Mouse (Mus musculus) layer of hippocampus, adult 9-10 months (tissue): Measurements from ENCODE around the gene Abca2.

ENCODE experiments used
- DNase-seq: peaks from one replicate; pipeline ENCODE4 v3.0.0; 2022; ENCODE audit warnings: low spot score

Abca2 gene

DNA sequence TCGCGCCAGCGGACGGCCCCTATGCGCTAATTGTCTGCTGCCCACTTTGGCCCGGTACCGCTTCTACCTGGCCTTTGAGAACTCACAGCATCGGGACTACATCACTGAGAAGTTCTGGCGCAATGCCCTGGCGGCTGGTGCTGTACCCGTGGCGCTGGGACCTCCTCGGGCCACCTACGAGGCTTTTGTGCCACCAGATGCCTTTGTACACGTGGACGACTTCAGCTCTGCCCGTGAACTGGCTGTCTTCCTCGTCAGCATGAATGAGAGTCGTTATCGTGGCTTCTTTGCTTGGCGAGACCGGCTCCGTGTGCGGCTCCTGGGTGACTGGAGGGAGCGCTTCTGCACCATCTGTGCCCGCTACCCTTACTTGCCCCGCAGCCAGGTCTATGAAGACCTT lies 3.0 kb upstream of the Abca2 start:
- no peak for DNase-seq

DNA sequence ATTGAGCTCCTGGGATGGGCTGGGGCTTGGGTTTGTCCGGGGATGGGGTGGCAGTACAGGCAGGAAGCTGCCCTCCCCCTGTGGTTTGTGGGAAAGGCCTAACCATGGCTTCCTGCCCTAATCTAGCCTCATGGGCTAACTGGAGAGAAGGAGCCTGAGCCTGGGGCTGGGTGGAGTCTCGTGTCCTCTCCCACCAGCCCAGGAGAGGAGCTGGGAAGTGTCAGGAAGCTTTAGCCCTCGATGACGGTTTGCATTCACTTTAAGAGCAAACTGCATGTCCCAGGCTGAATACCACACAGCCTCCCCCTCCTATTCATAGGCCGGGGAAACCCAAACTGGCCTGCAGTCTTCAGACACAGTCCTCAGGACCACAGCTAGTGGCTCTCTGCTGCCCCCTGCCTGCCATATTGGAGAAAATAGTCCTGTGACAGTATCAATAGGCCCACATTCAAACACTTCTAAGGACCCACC lies 1.7 kb upstream of the Abca2 start:
- DNase-seq = peak; percentile 33

DNA sequence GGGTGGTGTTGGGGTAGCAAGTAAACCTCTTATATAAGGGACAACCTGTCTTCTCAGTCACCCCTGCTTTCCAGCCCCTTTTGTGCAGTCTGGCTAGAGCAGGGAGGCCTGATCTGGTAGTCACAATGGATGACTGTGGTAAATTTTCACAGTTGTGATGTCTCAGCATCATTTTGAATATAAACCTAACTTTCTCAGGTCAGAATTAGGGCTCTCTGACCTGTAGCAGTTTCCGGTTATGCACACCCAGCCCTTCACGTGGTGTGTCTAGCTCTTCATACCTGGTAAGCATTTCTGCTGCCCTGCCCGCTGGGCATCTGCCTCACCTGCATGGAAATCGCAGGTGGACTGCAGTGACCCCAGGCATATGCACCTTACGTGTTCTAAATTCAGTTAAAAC lies 1.2 kb upstream of the Abca2 start:
- no peak for DNase-seq

DNA sequence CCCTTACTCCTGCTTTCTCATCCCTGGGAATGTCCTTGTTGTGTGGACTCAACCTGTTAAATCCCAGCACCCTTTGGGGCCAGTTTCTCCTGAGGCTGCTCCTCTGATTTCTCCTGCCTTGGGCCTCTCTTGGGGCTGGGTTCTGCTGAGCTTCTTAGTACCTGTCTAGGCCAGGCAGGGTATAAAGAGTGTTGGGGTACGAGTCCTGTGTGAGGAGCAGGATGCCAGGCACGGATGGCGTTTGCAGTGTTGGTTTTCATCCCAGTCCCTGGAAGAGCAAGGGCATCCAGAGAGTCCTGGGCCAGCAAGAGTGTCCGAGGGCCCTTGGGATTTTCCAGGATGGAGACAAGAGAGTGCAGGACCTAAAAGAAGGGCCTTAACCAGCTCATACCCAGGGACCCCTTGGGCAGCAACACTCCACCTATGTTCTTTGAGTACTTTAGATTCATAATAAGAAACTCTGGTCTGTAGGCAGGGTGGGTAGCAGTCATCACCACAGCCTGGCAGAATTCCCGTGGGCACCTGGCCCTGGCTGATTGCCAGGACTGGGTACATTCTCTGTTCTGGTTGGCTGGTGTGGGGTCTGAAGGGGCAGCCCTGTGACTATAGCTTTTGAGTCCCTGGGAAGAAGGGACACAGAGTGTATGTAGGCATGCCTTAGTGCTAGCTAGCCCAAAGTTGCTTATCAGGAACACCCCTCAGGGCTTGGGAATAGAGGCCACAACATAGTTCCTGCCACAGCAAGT lies 1.1 kb downstream of the Abca2 start:
- no peak for DNase-seq

DNA sequence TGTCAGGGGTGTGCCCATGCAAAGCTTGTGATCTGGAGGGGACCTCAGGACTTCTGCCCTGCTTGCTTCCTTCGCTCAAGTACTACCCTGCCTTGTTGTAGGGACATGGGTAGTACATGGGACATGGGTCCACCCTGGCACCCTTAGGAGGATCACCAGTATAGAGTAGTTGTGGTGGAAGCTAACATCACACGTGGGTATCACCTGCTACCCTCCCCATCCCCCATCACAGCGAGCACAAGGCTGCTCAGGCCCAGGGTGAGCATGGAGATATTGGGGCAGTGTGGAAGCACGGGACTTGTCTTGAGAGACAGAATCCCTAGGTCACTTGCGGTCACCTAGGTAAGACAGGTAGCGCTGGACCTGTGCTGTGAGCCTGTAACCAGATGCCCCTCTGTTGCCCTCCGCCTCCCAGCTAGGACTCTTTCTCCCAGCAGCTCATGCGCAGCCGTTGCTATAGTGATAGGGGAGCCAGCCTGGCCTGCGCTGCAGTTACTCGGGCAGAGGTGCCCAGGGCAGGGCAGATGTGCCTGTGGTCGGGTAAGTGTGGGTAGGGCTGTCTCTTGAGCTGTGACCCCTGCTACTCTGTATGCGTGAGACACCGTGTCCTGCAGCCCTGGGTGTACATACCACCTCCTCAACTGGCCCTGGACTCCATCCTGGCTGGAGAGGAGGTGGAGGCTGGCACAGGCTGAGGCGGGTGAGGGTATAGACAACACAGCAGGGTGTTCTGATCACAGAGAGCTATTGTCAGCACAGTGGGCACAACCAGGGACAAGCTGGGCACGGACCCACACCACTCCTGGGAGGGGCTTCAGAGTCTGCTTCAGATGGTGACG lies 2.1 kb downstream of the Abca2 start:
- DNase-seq = peak; percentile 41

DNA sequence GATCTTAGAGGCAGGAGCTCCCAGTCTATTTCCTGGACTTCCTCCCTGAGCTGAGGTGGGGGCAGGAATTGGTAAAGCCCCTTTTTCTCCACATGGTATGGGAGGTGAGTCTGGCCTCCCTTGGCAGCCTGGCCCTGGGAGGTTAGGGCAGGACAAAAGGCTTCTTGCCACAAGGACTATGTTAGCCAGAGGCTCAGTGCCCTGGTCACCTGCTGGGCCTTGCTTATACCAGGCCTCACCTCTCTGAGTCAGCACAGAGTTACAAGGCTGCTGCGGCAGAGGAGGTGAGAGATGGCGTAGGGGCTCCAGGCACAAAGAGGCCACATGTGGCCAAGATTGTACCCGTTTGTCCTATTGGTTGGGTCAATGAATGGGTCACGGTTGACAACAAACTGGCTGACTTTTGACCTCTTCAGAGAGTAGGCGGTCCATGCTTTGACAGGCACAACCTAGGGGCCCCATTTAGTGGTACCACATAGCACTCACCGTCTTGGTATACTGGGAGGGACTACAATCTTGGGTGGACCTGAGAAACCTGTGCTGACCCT lies 2.9 kb downstream of the Abca2 start:
- no peak for DNase-seq

DNA sequence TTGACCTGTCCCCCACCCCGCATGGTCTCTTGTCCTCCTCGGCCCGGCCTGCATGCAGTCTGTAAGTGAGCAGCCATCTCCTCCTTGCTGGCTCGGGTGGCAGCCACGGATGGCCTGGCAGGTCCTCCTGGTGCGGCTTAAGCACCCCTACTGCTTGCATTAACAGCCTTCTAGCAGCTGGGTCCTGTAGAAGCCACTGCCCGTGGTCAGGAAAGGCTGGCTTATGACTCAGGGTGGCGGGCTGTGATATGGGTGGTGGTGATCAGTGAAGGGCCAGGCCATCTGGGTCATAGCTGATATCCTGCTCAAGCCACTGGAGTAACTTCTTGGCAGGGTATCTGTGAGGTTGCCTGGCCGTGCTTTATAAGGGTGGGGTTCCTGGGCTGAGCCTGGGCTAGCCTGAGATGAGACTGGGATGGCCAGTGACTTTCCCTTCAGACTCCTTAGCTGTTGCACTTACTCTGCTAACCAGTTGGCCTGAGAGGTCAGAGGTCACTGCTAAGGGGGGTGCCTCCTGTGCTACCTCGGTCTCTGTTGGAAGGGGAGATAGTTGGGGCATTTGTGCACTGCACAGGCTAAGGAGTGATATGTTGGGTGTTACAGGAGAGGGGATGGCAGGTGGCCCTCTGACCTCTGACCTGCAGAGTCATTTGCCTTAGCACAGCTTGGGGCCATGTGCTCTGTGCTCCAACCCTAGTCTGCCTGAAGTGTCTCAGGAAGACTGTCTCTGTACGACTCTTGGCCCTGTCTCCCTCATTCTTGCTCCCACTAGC lies 4.0 kb downstream of the Abca2 start:
- no peak for DNase-seq

DNA sequence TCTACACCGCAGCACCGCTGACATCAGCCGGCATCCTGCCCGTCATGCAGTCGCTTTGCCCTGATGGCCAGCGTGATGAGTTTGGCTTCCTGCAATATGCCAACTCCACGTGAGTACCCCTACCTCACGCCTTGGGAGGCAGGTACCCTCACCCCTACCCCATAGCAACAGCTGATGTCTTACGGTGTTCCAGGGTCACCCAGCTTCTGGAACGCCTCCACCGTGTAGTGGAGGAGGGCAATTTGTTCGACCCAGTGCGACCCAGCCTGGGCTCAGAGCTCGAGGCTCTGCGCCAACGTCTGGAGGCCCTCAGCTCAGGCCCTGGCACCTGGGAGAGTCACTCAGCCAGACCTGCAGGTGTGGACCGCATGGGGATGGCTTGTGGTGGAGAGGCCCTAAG lies 4.6 kb downstream of the Abca2 start:
- DNase-seq = no peak

DNA sequence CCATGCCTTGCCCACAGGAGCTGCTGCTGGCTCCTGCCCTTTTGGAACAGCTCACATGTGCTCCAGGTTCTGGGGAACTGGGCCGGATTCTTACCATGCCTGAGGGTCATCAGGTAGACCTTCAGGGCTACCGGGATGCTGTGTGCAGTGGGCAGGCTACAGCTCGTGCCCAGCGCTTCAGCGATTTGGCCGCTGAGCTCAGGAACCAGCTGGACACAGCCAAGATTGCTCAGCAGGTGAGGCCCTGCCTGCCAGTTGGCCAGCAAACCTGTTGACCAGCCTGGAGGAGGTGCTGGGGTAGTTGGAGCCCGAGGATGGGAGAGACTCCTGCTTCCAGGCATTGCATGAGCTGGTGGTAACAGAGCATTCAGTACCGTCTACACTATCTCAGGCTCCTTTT lies 5.8 kb downstream of the Abca2 start:
- no peak for DNase-seq

DNA sequence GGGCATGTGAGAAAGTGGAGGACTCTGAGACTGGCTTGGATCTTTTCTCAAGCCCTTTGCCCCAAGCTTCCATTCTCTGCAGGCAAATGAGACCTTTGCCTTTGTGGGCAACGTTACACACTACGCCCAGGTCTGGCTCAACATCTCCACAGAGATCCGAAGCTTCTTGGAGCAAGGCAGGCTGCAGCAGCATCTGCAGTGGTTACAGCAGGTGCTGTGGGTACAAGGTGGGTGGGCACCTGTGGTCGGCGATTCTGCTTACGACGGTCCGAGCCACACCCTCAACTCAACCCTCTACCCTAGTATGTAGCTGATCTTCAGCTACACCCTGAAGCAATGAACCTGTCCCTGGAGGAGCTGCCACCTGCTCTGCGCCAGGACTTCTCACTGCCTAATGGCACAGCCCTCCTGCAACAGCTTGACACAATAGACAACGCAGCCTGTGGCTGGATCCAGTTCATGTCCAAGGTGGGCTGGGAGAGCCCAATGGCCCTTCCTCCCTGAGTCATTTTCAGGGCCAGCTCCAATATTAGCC lies 7.8 kb downstream of the Abca2 start:
- no peak for DNase-seq

DNA sequence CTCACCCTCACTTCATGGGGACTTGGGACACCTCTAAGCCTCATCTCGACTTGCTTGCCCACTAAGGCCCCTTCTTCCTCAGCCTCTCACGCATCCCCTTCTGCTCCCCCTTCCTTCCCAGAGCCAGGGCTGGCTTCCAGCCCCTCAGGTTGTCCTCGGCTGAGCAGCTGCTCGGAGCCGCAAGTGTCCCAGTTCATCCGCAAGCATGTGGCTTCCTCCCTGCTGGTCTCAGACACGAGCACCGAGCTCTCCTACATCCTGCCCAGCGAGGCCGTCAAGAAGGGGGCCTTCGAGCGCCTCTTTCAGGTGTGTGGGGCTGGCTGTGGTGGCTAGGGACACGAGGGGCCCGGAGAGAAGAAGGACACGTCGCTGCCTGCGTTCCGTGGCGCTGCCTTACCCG lies 12.6 kb downstream of the Abca2 start:
- DNase-seq = no peak

DNA sequence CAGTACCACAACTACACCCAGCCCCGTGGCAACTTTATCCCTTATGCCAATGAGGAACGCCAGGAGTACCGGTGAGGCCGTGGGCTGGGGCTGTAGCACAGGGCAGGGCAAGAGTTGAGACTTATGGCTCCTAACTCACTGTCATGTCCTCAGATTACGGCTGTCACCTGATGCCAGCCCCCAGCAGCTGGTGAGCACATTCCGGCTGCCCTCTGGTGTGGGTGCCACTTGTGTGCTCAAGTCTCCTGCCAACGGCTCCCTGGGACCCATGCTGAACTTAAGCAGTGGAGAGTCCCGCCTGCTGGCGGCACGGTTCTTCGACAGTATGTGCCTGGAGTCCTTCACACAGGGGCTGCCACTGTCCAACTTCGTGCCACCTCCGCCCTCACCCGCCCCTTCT lies 14.2 kb downstream of the Abca2 start:
- no peak for DNase-seq

DNA sequence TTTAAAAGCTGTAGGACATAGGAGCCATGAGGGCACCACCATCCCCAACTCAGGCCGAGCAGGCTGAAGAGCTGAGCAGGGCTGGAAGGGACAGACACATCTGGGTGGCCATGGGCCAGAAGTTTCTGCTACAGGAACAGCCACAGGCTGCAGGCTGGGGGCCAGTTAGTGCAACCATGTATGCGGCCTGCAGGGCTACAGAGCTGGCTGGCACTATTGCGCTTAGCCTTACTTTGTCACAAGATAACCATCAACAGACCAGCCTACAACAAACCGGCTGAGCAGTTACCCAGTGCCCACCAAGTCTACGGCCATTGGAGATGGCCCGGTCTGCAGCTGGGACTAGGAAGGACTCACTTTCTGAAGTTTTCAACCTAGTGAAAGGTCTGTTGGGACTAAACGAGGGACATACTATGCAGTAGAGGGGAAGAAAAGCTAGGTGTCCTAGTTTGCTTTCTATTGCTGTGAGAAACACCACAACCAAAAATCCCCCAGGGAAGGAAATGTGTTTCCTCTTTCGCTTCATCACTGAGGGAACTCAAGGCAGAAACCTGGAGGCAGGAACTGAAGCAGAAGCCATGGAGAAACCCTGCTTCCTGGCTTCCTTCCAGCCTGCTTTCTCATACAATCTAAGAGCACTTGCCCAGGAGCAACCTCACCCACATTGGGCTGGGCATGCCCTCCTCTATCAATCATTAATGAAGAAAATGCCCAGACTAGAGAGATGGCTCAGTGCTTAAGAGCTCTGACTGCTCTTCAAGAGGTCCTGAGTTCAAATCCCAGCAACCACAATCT lies 22.5 kb downstream of the Abca2 start:
- DNase-seq = no peak

DNA sequence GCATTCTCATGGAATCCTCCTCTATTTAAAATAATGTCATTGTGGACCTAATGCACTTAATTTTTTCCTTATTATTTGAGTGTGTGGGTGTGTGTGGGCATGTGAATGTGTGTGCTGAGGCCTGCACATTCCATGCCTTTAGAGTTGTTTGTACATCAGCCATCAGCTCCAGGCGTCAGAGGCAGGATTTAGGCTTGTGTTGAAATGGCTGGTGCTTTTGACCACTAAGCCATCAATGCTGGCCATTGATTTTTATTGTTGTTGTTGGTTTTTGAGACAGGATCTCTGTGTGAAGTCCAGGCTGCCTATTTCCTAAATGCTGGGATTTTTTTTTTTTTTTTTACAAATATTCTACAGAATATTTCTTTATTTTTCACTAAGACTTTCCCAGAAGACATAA lies 24.4 kb downstream of the Abca2 start:
- DNase-seq = no peak

DNA sequence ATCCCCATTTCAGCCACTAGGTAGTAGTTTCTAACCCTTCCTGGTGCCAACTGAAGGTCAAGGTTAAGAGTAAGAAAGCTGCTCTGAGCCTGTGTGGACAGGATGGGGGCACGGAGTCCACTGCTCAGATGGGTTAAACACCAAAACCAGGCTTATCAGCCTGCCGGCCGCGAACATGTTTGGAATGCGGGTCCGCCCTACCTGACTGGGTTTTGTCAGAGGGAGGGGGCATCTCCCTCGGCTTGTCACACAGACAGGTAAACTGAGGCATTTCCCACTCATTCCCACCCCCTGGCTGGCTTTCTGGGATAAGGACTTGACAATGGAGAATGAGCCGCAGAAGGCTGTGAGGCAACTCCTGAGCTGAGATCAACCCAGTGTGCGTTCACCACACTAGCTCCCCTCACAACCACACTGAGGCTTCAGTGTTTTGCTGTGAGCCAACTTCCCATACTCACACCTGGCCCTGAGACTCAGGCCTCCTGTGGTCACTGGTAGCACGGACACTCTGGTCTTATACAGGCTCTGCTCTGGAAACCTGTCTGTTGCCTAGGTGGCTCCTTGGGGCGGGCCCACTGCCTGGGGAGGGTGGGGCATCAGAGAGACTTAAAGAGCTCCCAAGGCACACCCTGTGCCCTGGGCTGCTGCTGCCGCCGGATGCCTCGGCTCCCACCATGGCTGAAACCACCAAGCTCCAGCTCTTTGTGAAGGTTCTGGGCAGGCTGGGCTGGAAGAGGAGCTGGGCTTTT lies 27.9 kb downstream of the Abca2 start, which contains the start of gene Clic3:
Gene Clic3 (plus strand): TSS at position 634 of the 749 bp plus-strand sequence.
- no peak for DNase-seq

DNA sequence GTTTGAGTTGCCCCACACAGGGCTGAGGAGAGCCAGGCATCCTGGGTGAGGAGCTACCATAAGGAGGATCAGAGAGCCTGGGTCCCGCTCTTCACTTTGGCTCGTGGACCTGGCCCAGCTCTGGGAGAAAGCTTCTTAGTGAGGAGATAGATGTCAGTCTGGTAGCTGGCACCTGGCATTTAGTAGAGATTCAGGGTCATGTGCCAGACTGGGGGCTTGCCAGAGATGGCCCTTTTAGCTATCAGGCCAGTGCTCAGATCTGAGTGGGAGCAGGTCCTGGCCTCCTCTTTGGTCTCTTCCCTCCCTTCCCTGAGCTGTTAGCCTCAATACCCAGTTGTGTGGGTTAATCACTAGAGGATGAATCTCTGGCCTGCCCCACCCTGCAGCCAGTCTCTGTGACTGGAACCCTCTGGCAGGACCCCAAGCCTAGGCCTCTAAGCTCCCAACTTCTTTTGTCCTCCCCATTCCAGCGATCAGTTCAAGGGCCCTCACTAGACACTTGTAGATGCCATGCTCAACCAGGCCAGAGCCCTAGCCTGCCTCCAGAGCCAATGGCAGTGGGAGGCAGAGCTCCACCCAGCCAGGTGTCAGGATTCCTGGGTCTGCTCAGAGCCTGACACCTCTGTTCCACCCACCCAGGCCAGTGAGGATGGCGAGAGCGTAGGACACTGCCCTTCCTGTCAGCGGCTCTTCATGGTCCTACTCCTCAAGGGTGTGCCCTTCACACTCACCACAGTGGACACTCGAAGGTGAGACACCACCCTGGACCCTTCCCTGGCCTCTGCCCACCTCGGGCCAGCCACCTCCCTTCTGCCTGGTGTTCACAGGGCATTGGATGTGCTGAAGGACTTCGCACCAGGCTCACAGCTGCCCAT lies 28.8 kb downstream of the Abca2 start:
- DNase-seq = no peak

DNA sequence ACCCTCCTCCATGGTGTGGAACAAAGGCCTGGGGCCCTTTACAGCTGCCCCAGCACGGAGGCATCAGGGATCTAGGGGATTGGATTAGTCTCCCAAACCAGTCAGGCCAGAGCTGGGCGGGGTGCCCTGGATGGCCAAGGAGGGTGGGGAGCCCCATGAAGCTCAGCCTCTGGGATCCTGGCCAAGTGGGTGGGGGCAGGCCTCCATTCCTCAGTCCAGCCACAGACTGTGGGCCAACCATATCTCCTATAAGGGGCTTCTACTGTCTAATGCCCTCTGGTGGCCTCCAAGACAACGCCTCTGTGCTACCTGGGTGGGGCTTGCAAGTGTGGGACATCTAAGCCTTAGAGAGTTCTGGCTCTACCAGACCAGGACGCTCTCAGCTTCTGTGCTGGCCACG lies 30.4 kb downstream of the Abca2 start:
- DNase-seq = no peak

DNA sequence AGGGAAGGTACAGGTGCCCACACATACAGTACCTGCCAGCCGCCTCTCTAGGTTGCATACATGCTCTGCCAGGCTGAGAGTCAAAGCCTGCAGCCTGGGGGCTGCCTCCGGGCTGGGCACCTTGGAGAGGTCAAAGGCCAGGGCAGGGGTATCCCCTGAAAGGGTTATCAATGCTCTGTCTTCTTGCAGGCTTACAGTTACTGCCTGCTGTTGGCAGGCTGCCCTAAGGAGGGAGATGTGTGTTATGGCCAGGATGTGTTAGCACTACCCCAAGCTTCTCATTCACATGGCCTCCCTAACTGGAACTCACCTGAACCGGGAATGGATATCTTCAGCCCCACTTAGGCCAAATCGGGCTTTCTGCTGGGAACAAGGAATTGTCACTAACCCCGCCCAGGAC lies 31.6 kb downstream of the Abca2 start:
- no peak for DNase-seq

DNA sequence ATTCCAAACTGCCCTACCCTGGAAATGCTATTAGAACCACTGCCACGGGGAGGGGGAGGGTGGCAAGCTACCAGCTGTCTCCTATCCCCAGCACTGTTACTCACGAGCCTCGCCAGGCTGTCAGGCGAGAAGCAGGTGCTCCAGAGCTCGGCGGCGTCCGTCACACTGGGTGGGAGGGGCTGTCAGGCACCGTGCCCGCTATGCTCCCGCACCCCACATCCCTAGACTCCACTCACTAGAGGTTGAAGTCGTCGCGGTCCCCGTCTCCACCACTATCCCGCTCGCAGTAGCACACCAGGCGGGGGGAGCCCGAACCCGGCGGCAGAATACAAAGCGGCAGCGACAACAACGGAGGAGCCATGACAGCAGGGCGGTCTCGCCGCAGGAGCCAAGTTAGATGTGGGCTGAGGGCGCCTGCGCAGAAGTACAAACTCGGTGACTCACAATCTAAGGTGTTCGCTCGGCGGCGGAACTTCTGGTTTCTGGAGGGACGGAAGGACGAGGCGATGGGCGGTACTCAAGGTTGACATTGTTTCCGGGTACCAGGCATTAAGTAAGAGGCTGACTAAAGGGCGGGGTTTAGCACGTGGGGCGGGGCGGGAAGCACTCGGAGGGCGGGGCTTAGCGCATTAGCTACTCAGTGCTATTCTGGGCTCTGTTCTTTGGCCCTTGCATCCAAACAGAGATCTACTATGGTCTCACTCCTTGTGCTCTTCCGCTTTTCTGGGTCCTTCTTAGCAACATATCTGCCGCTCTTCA lies 32.2 kb downstream of the Abca2 start, which contains the start of gene Paxx:
Gene Paxx (minus strand): TSS at position 544 of the 759 bp plus-strand sequence.
- DNase-seq = peak; percentile 84
